ENCODE assay signal across 12 mouse cellular contexts in the genomic region with DNA sequence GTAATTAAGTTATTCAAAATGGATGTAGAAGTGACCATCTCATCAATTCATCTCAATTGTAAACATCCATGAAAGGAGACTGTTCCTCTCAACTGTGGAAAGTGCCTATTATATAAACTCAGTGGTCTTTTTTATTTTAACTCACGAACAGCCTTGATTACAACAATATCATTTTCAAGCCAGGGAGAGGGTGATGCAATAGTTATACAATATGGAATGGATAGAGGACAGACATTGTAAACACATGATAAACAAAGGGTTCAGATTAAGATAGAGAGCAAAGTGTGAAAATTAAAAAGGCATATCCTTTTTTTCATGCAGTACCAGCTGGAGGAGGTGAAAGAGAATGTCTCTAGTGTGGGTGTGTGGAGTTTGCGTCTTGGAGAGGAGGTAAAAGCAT. TPM values are rescaled to one million over a fixed set of nuclear protein-coding genes. Genes with fewer than 3 reads are reported as not detected.
"Had no signal": no experiment of that assay in that cellular context is flagged by ENCODE, and none has a peak within 500 bp of the region (broad histone marks: within the 10 kb centered on the region; RNA-seq: fewer than 3 reads in every experiment).

No protein-coding gene starts in this region.

- DNase-seq: kidney, adult 8-10 months; kidney, postnatal 25 days; lung, postnatal 36 days; midbrain, embryonic 14.5 days; thymus, adult 2 months; thymus, postnatal 25 days had no signal

- H3K4me2 ChIP-seq: limb, embryonic 15.5 days; liver, embryonic 12.5 days; neural tube, embryonic 12.5 days had no signal

- ATAC-seq: intestine, postnatal 0 days; liver, embryonic 12.5 days had no signal

- H3K27ac ChIP-seq: liver, embryonic 12.5 days; midbrain, embryonic 10.5 days; neural tube, embryonic 12.5 days had no signal

- H3K9ac ChIP-seq: limb, embryonic 15.5 days; liver, embryonic 12.5 days; neural tube, embryonic 12.5 days had no signal

- H3K36me3 ChIP-seq: limb, embryonic 15.5 days; liver, embryonic 12.5 days; midbrain, embryonic 10.5 days; neural tube, embryonic 12.5 days had no signal

- H3K4me1 ChIP-seq: liver, embryonic 12.5 days; neural tube, embryonic 12.5 days had no signal

- H3K4me3 ChIP-seq: limb, embryonic 15.5 days; liver, embryonic 12.5 days; midbrain, embryonic 10.5 days; neural tube, embryonic 12.5 days had no signal

- H3K27me3 ChIP-seq: limb, embryonic 15.5 days; liver, embryonic 12.5 days; neural tube, embryonic 12.5 days had no signal

- H3K9me3 ChIP-seq: limb, embryonic 15.5 days; liver, embryonic 12.5 days; midbrain, embryonic 10.5 days; neural tube, embryonic 12.5 days had no signal

RNA-seq across cellular contexts. Expression of gene Palld, which starts 57.5 kb away (rescaled TPM):
- total RNA-seq: monocyte, adult 5-6 weeks had no signal
